Mouse (Mus musculus) hematopoietic stem cell, adult 5-6 weeks (primary cell): Measurements from ENCODE around the gene Zfp503. TPM values are rescaled to one million over a fixed set of nuclear protein-coding genes. Genes with fewer than 3 reads are reported as not detected.

Experiments
- ATAC-seq, 2 experiments: fragments of 125-278 bp in 1 of 2; replicated peaks in 1 of 2; 2 replicates each; pipeline ENCODE4 v1.8.0; 2016 to 2017; ENCODE audit warnings: inconsistent platforms in 2 of 2, mild to moderate bottlenecking in 2 of 2, moderate number of reproducible peaks in 2 of 2, low read depth in 1 of 2, moderate TSS enrichment in 1 of 2; ENCODE audit not compliant: low FRiP score in 2 of 2, poor library complexity in 2 of 2, severe bottlenecking in 2 of 2, insufficient read depth in 1 of 2, low TSS enrichment in 1 of 2
- total RNA-seq: library from RNA; stranded (forward); fragments of 172-1452, 232-1000 nt; gene quantifications from 2 replicates; pipeline ENCODE4 v1.2.3, GENCODE M21; 2017

Gene Zfp503
- total RNA-seq, 1 experiment from 2014 or later = 0.40 TPM

- no peak for ATAC-seq
These were observed 5.3 kb downstream of the Zfp503 start for GRCm38 (mm10) chr14:21983950-21984730.

GRCm38 (mm10) chr14:21983311-21983949 is 6.0 kb downstream of the Zfp503 start:
- ATAC-seq = no peak

GRCm38 (mm10) chr14:21982592-21983310 is 6.7 kb downstream of the Zfp503 start:
- ATAC-seq = peak in 1 of 2 experiments; percentile 6; a peak in 1 of 4 replicates

- ATAC-seq = peak in 1 of 2 experiments; percentile 4; a peak in 1 of 4 replicates
These were observed 7.3 kb downstream of the Zfp503 start for GRCm38 (mm10) chr14:21982096-21982591.

- ATAC-seq = peak; percentile 55 to 58; a peak in 3 of 4 replicates
These were observed 7.9 kb downstream of the Zfp503 start for GRCm38 (mm10) chr14:21981462-21981861.

GRCm38 (mm10) chr14:21968978-21969377 is 20.4 kb downstream of the Zfp503 start:
- peak; percentile 46 to 68; a peak in 3 of 4 replicates for ATAC-seq

GRCm38 (mm10) chr14:21967375-21968010 is 21.9 kb downstream of the Zfp503 start:
- no peak for ATAC-seq

- no peak; a peak in 1 of 4 replicates for ATAC-seq
These were observed 23.1 kb downstream of the Zfp503 start for GRCm38 (mm10) chr14:21966276-21966675.

- no peak for ATAC-seq
These were observed 26.9 kb downstream of the Zfp503 start for GRCm38 (mm10) chr14:21962381-21963050.

GRCm38 (mm10) chr14:21959243-21959642 is 30.2 kb downstream of the Zfp503 start:
- ATAC-seq = no peak

- no peak for ATAC-seq
These were observed 30.8 kb downstream of the Zfp503 start for GRCm38 (mm10) chr14:21958643-21959042.

GRCm38 (mm10) chr14:21952541-21952940 is 36.9 kb downstream of the Zfp503 start:
- no peak for ATAC-seq

- no peak for ATAC-seq
These were observed 37.4 kb downstream of the Zfp503 start for GRCm38 (mm10) chr14:21951896-21952523.

- ATAC-seq = no peak
These were observed 44.5 kb downstream of the Zfp503 start for GRCm38 (mm10) chr14:21944946-21945345.

- peak; percentile 58 to 86 for ATAC-seq
These were observed 47.8 kb downstream of the Zfp503 start for GRCm38 (mm10) chr14:21941581-21941980.

GRCm38 (mm10) chr14:21937116-21937515 is 52.3 kb downstream of the Zfp503 start:
- ATAC-seq = no peak
